Mouse (Mus musculus) stomach, postnatal 0 days (tissue): ENCODE measurements at regions not wholly inside any gene's neighbourhood (a gene's known extent, or its start where the extent isn't known, plus 50 kb on each side); places are given as distances from the start of the nearest gene placed in this dataset.

Experiments
- CTCF ChIP-seq: IDR thresholded peaks from 2 replicates; pipeline ENCODE4 v1.5.1; 2016; ENCODE audit warnings: antibody characterized with exemption, low read depth, mild to moderate bottlenecking, moderate library complexity
- EP300 ChIP-seq: optimal IDR thresholded peaks from 2 replicates; pipeline ENCODE3; 2016; ENCODE audit warnings: antibody characterized with exemption

GRCm38 (mm10) chr15:17088644-17089228 lies 360.2 kb downstream of the Cdh9 start:
- TF ChIP-seq CTCF (no peak), EP300 (no peak)
